Mouse (Mus musculus): ENCODE results near the gene P2ry2. TPM values are rescaled to one million over a fixed set of nuclear protein-coding genes. Genes with fewer than 3 reads are reported as not detected.

Gene P2ry2
- total RNA-seq, 2 experiments from 2014 or later = 34.3 to 43.7 TPM

Other genes starting within 250 kb of the P2ry2 start
- gene Relt, start 149.4 kb downstream of the P2ry2 start, total RNA-seq (2021) = 10 to 100 TPM; 11.3 to 13.4 TPM
- gene Arhgef17, start 80.8 kb downstream of the P2ry2 start, total RNA-seq (2021) = 10 to 100 TPM; 16.4 to 20.8 TPM
- 1 to 10 TPM; 1.4 to 1.9 TPM for gene P2ry6, start 38.2 kb downstream of the P2ry2 start, total RNA-seq (2021)
- 1 to 10 TPM; 6.7 to 7.4 TPM for gene Fchsd2, start 80.0 kb upstream of the P2ry2 start, total RNA-seq (2021)